Mouse (Mus musculus): ENCODE data around the gene Ngef. TPM values are rescaled to one million over a fixed set of nuclear protein-coding genes. Genes with fewer than 3 reads are reported as not detected.

Gene Ngef
- polyA plus RNA-seq, 1 experiment from 2014 or later = 3.8 TPM

- Histone ChIP-seq H3K27ac (no peak within 1 kb of the TSS), H3K4me2 (peak within 1 kb of the TSS; percentile 99), H3K36me3 (no peaks in the 10 kb centered on the region), H3K4me3 (peak within 1 kb of the TSS; percentile 61), H3K27me3 (peaks cover 47% of the 10 kb centered on the region), H3K4me1 (peaks cover 17% of the 10 kb centered on the region), H3K9ac (peak within 1 kb of the TSS; percentile 41), H3K9me3 (no peaks in the 10 kb centered on the region)
- ATAC-seq (ENCODE audit: borderline replicate concordance, extremely low read depth, low FRiP score, low TSS enrichment) = peak; percentile 37; the same call in 1 of the 2 replicates
- under 1% methylated on average over 56 of the region's 56 CpGs for WGBS
Measured at GRCm38 (mm10) chr1:87509561-87510165, 64.0 kb downstream of the Ngef start, which contains the start of gene Neu2. Gene Neu2 (plus strand): TSS chr1:87509889.

DNA sequence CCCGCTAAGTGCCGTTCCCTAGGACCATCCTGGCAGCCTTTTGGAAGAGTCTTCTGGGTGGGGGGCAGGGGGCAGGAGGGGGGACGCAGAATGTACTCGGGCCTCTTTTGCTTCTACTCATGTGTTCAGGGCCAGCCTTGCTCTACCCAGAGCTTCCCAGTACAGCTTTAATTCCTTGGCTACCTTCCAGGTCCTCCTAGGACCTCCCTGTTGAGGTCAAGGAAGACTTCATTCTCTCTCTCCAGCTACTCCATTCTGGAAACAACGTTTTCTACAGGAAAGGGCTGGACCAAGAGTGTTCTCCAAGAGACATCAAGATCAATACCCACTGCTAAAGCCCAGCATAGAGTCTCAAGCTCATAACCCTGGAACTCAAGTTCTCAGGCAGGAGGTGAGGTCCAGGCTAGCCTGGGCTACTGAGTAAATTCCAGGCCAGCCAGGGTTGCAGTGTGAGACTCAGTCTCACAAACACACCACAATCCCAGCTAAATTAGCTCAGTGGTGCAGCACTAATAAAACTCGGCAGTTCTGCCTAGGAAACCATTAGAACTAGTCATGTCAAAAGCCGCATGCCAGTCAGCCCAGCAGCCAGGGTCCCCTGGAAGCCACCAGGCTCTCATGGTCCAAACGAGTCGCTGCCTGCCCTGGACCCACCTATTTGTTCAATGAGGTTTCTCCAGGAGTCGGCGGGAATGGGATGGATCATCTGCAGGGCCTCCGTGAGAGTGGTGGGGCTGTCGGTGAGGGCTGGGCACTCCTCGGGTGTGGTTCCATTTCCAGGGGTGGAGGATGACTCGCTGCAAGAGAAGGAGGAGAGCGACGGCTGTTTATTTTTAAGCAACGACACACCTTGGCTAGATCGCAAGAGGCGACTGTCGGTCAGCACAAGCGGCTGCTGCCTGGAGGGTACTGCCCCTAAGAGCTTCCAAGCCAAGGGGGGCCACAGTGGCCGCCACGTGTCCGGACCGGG lies 64.8 kb downstream of the Ngef start:
- WGBS = 16% methylated on average over 26 of the region's 26 CpGs
- Histone ChIP-seq H3K4me3 (peak overlapping the region; percentile 61), H3K9me3 (no peaks in the 10 kb centered on the region), H3K27me3 (peaks cover 47% of the 10 kb centered on the region), H3K36me3 (no peaks in the 10 kb centered on the region), H3K27ac (no peak overlapping the region), H3K9ac (peak overlapping the region; percentile 41; the same call in 1 of the 2 replicates), H3K4me1 (peaks cover 17% of the 10 kb centered on the region), H3K4me2 (peak overlapping the region; percentile 99)
- 0 out of 2 replicates have a peak, but pooled peaks have one; percentile 10 for ATAC-seq (ENCODE audit: borderline replicate concordance, extremely low read depth, low FRiP score, low TSS enrichment)

GRCm38 (mm10) chr1:87507857-87508256 lies 65.8 kb downstream of the Ngef start:
- Histone ChIP-seq H3K36me3 (no peaks in the 10 kb centered on the region), H3K4me3 (no peak overlapping the region), H3K27me3 (peaks cover 47% of the 10 kb centered on the region), H3K4me2 (no peak overlapping the region), H3K27ac (no peak overlapping the region), H3K4me1 (peaks cover 17% of the 10 kb centered on the region), H3K9ac (no peak overlapping the region), H3K9me3 (no peaks in the 10 kb centered on the region)
- 57% methylated on average over 6 of the region's 6 CpGs for WGBS
- ATAC-seq (ENCODE audit: borderline replicate concordance, extremely low read depth, low FRiP score, low TSS enrichment) = no peak

DNA sequence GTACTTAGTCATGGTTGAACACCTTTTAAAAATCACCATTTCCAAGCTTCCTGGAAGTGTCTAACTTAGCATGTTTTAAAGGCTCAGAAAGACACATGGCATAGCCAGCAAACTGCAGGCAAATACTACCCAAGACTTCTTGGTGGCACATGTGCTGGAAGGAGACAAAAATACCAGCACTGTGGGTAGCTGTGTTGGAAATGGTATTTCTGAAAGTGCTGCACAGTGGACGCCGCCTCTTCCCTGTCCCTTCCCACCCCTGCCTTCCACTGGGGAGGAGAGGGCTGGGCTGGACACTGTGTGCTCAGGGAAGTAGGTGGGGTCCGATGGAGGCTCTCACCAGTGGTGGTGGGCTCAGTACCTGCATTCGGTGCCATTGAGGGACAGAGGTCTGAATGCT lies 68.1 kb downstream of the Ngef start:
- peaks cover 17% of the 10 kb centered on the region for H3K4me1 ChIP-seq
- H3K27ac ChIP-seq = no peak overlapping the region
- no peak overlapping the region for H3K9ac ChIP-seq
- no peak overlapping the region for H3K4me3 ChIP-seq
- WGBS = 83% methylated on average over 4 of the region's 4 CpGs
- no peaks in the 10 kb centered on the region for H3K9me3 ChIP-seq
- H3K36me3 ChIP-seq = no peaks in the 10 kb centered on the region
- peaks cover 29% of the 10 kb centered on the region for H3K27me3 ChIP-seq
- no peak overlapping the region for H3K4me2 ChIP-seq
- no peak for ATAC-seq (ENCODE audit: borderline replicate concordance, extremely low read depth, low FRiP score, low TSS enrichment)

- H3K27me3 ChIP-seq = no peaks in the 10 kb centered on the region
- H3K27ac ChIP-seq = no peak overlapping the region
- H3K4me3 ChIP-seq = no peak overlapping the region
- no peak overlapping the region for H3K4me2 ChIP-seq
- no peak overlapping the region for H3K9ac ChIP-seq
- no peaks in the 10 kb centered on the region for H3K4me1 ChIP-seq
- H3K36me3 ChIP-seq = no peaks in the 10 kb centered on the region
- WGBS = 55% methylated on average over 4 of the region's 4 CpGs
- H3K9me3 ChIP-seq = no peaks in the 10 kb centered on the region
- no peak for ATAC-seq (ENCODE audit: borderline replicate concordance, extremely low read depth, low FRiP score, low TSS enrichment)
Measured at GRCm38 (mm10) chr1:87493542-87493941, 80.1 kb downstream of the Ngef start.

DNA sequence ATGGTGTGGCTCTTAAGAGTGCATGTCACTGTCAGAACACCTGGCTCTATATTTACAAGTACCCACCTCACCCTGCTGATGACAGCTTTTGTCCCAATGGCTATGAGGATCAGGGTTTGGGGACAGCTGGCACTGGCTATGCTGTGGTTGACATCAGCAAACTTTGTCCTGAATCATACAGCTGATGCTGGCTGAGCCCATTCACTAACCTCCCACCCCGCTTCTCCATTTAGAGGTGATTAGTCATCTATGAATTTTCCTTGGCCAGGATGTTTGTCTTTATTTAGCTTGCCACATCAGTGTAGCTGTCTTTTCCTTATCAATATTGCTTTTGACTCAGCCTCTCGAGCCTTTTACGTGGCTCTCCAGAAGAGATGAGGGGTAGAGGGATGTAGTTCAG lies 81.4 kb downstream of the Ngef start:
- ATAC-seq (ENCODE audit: borderline replicate concordance, extremely low read depth, low FRiP score, low TSS enrichment) = no peak

GRCm38 (mm10) chr1:87486386-87486785 lies 87.3 kb downstream of the Ngef start:
- no peak overlapping the region for H3K4me2 ChIP-seq
- no peak overlapping the region for H3K9ac ChIP-seq
- H3K4me1 ChIP-seq = no peaks in the 10 kb centered on the region
- 39% methylated on average over 6 of the region's 6 CpGs for WGBS
- no peaks in the 10 kb centered on the region for H3K9me3 ChIP-seq
- H3K36me3 ChIP-seq = no peaks in the 10 kb centered on the region
- H3K27ac ChIP-seq = no peak overlapping the region
- no peak for ATAC-seq (ENCODE audit: borderline replicate concordance, extremely low read depth, low FRiP score, low TSS enrichment)
- H3K27me3 ChIP-seq = no peaks in the 10 kb centered on the region
- H3K4me3 ChIP-seq = no peak overlapping the region

More for the DNA sequence above, 81.4 kb downstream of the Ngef start:
- Histone ChIP-seq H3K27me3 (no peaks in the 10 kb centered on the region), H3K27ac (no peak overlapping the region), H3K36me3 (no peaks in the 10 kb centered on the region), H3K4me2 (no peak overlapping the region), H3K9me3 (no peaks in the 10 kb centered on the region), H3K9ac (no peak overlapping the region), H3K4me1 (no peaks in the 10 kb centered on the region), H3K4me3 (no peak overlapping the region)
- WGBS = 64% methylated on average over 3 of the region's 3 CpGs

GRCm38 (mm10) chr1:87482546-87482945 lies 91.1 kb downstream of the Ngef start:
- H3K9ac ChIP-seq = no peak overlapping the region
- no peaks in the 10 kb centered on the region for H3K9me3 ChIP-seq
- H3K27ac ChIP-seq = no peak overlapping the region
- 74% methylated on average over 4 of the region's 4 CpGs for WGBS
- no peak overlapping the region for H3K4me3 ChIP-seq
- no peak for ATAC-seq (ENCODE audit: borderline replicate concordance, extremely low read depth, low FRiP score, low TSS enrichment)
- no peaks in the 10 kb centered on the region for H3K4me1 ChIP-seq
- H3K4me2 ChIP-seq = no peak overlapping the region
- no peaks in the 10 kb centered on the region for H3K36me3 ChIP-seq
- H3K27me3 ChIP-seq = no peaks in the 10 kb centered on the region

DNA sequence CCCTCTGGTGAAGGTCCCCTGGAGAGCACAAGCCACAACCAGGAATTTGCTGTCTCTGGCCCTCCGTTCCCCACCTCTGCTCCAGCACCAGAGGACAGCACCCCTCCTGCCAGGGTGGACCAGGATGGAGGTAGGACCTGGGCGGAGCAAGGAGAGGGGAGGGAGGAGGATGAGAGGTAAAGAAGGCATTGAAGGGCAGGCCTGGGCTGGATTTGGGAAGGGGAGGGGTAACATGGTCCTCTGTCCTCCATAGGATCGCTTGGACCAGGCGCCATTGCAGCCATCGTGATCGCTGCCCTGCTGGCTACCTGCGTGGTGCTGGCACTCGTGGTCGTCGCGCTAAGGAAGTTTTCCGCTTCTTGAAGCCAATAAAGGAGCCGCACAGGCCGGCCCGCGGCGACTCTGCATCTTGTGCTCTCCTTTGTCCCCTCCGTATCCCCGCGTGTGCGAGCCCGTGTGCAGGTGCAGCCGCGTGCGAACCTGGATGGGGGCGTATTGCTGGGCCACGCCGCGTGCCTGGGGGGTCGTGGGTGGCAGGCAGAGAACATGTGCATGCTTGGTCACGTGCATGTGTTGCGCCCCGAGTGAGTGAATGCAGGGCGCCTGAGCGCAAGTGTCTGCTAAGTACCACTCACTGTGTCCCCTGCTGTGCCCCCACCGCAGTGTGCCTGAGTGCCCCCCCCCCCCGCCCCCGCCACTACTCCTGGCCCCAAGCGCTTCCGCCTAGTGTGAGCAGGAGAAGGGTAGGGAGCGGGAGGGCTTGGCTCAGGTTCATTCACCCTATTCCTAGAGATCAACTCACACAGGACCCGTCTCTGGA lies 98.4 kb downstream of the Ngef start:
- Histone ChIP-seq H3K27ac (no peak overlapping the region), H3K36me3 (no peaks in the 10 kb centered on the region), H3K4me1 (peaks cover 4% of the 10 kb centered on the region; the same call in 1 of the 2 replicates), H3K4me3 (peak overlapping the region; percentile 19), H3K9me3 (no peaks in the 10 kb centered on the region), H3K27me3 (peaks cover 37% of the 10 kb centered on the region), H3K9ac (no peak overlapping the region), H3K4me2 (peak overlapping the region; percentile 50)
- WGBS = under 1% methylated on average over 42 of the region's 42 CpGs
- ATAC-seq (ENCODE audit: borderline replicate concordance, extremely low read depth, low FRiP score, low TSS enrichment) = peak; percentile 24; the same call in 1 of the 2 replicates

DNA sequence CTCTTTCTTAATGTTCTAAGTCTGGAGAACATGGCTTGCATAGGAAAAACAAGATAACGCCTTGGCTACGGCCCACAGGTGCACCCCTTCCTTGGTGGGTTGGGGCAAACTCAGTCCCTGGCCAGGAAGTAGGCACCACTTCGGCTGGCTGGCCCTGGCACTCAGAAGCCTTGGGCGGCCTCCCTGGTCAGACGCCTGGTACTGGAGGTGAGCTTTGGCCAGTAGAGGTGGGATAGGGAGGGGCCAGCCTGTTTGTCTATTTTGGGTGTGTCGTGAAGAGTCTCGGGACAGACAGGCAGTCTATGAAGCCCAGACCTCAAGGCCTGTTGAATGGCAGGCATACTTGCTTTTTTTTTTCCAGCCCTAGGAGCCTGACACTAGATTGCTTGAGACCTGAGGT lies 101.1 kb downstream of the Ngef start:
- Histone ChIP-seq H3K9ac (no peak overlapping the region), H3K4me3 (no peak overlapping the region), H3K4me1 (peaks cover 4% of the 10 kb centered on the region; the same call in 1 of the 2 replicates), H3K36me3 (no peaks in the 10 kb centered on the region), H3K4me2 (no peak overlapping the region), H3K27me3 (peaks cover 37% of the 10 kb centered on the region), H3K27ac (no peak overlapping the region), H3K9me3 (no peaks in the 10 kb centered on the region)
- WGBS = 70% methylated on average over 7 of the region's 7 CpGs
- no peak for ATAC-seq (ENCODE audit: borderline replicate concordance, extremely low read depth, low FRiP score, low TSS enrichment)

DNA sequence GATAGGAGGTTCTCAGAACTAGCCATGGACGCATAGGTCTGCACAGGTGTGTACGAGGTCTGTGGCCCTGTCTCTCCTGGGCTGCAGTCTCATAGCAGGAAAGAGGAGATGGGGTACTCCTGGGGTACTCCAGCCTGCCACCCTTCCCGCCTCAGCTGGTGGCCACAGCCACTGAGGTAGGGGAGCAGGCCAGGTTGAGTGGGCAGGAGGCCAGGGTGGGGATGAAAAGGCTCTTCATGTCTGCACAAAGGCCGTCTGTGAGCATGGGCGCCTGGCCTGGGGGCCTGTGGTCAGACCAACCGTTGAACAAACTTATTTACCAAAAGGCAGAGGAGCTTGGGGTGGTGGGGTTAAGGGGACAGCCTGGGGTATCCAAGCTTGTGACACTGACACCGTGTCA lies 101.8 kb downstream of the Ngef start:
- Histone ChIP-seq H3K9me3 (no peaks in the 10 kb centered on the region), H3K4me1 (peaks cover 4% of the 10 kb centered on the region; the same call in 1 of the 2 replicates), H3K36me3 (no peaks in the 10 kb centered on the region), H3K27ac (no peak overlapping the region), H3K9ac (no peak overlapping the region), H3K27me3 (peaks cover 32% of the 10 kb centered on the region), H3K4me3 (no peak overlapping the region), H3K4me2 (no peak overlapping the region)
- WGBS = 78% methylated on average over 7 of the region's 7 CpGs
- ATAC-seq (ENCODE audit: borderline replicate concordance, extremely low read depth, low FRiP score, low TSS enrichment) = no peak
